Mouse (Mus musculus) splenic B cell, adult 2 months (primary cell): ENCODE results near the gene Fam162a.
"Not testable (repeated sequence)": the region's sequence is repeated elsewhere in the genome, so short reads cannot be mapped to it uniquely, and the experiment has no call there.

ENCODE experiments used
- DNase-seq: peaks from one replicate; pipeline ENCODE4 v3.0.0-alpha.2; 2011; ENCODE audit warnings: low read depth, low spot score
- H3K27me3 ChIP-seq: 2 replicates; pipeline ENCODE4 v1.6.1; 2012; ENCODE audit warnings: mild to moderate bottlenecking, low read length, moderate library complexity, mixed read lengths; ENCODE audit not compliant: control insufficient read depth, poor library complexity, insufficient read depth, severe bottlenecking
- H3K36me3 ChIP-seq: 2 replicates; pipeline ENCODE4 v1.6.1; 2012; ENCODE audit warnings: mild to moderate bottlenecking, low read length, moderate library complexity, mixed read lengths; ENCODE audit not compliant: control insufficient read depth, poor library complexity, insufficient read depth, severe bottlenecking

Fam162a gene

DNA sequence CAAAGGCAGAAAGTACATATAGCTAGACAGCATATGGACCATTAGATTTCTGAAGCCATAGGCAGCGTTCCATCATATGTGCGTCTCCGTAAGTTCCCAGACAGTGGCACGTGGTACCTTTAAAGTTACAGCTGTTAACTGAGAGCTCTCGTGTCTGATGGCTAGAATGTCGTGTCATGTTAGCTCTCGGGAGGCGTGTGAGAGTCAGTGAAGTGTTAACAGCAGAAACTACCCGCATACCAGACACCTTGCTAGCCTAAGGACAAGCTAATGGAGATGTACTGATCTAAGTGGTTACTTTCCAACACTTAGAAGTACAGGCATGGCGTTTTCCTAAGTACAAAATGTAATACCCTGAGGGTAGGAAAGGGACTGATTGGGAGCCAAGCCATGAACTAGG lies 28.3 kb downstream of the Fam162a start:
- H3K27me3 ChIP-seq = no peaks in the 10 kb centered on the region
- no peak for DNase-seq

DNA sequence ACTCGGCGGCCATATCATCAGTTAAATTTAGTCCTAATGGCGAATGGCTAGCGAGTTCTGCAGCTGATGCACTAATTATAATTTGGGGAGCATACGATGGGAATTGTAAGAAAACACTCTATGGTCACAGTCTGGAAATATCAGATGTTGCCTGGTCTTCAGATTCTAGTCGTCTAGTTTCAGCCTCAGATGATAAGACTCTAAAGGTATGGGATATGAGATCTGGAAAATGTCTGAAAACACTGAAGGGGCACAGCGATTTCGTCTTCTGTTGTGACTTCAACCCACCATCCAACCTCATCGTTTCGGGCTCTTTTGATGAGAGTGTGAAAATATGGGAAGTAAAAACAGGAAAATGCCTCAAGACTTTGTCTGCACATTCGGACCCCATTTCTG lies 29.8 kb downstream of the Fam162a start:
- DNase-seq = no peak
- Histone ChIP-seq H3K27me3 (no peaks in the 10 kb centered on the region), H3K36me3 (no peaks in the 10 kb centered on the region; the same call in none of the 2 replicates)

More for the DNA sequence above, 28.3 kb downstream of the Fam162a start:
- H3K36me3 ChIP-seq = peaks cover 2% of the 10 kb centered on the region

DNA sequence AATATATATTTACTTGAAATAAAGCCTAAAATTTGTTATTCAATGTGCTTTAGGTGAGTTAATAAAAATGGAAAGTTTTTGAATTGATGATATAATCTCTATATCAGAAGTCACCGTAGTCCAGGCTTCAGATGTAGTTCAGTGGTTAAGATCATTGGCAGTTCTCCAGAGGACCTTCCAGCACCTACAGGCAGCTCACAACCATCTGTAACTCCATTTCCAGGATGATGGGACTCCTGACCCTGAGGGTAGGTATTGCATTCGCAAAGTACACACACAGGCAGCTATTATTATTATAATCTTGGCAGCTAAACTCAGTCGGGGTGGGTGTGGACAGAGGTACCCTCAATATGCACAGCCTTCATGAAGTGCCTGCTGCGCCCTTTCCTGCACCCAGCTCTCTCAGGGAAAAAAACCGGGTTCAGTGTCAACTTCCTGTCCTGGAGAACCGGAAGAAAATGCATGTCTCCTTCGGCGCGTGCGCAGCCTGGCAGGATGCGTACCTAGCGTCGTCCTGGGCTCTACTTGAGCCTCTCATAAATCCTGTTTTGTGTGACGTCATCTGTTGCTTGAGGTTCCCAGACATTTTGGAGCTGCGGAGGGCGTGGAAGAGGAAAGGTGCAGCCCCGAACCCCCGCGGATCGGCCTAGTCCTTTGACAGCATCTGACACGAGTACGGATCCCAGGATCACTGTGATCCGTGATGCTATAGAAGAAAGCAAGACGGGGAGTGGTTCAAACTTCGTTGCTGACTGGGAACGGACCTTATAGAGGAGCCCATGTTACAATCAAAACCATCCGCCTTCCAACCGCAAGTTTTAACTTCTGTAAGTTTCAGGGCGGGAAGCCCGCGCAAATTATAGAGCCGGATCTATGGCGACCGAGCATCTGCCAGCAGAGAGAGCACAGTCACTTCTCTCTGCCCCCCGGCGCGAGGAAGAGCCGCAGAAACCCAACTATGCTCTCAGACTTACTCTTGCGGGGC lies 30.5 kb downstream of the Fam162a start, which contains the start of gene Wdr5b:
Gene Wdr5b (plus strand): TSS at position 551 of the 985 bp plus-strand sequence.
- no peaks in the 10 kb centered on the region; the same call in 1 of the 2 replicates for H3K36me3 ChIP-seq
- DNase-seq = peak; percentile 97
- H3K27me3 ChIP-seq = no peaks in the 10 kb centered on the region

DNA sequence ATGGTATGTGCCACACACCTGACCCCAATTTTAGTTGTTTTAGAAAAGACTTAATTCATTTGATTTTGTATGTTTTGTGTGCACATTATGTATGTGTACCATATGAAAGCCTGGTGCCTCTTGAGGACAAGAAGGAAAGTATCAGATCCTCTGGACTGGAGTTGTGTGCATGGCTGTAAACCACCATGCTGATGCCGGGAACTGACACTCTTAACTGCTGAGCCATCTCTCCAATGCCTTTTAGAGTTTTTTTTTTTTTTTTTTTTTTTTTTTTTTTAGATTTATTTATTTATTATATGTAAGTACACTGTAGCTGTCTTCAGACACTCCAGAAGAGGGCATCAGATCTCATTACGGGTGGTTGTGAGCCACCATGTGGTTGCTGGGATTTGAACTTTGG lies 43.3 kb downstream of the Fam162a start:
- not testable (repeated sequence) for H3K27me3 ChIP-seq, DNase-seq

DNA sequence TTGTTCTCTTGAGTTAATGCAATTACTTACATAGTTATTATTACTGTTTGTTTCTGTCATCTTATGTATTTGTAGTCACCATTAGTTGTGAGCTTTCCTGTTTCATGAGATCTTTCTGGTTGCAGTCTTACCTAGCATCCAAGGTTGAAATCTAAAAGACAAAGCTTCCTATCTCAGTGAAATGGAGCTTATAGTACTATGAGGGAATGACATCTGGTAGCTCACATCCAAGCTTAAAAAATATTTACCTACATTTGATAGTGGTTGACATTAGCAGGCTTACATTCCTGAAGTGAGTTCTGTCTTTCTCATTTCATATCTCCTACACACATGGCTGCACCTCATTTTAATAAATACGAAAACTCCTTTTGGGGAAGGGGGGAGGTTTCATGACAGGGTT lies 55.1 kb downstream of the Fam162a start:
- no peaks in the 10 kb centered on the region for H3K27me3 ChIP-seq
- H3K36me3 ChIP-seq = peaks cover 14% of the 10 kb centered on the region
- no peak for DNase-seq

More for the DNA sequence above, 43.3 kb downstream of the Fam162a start:
- H3K36me3 ChIP-seq = peaks cover 14% of the 10 kb centered on the region

DNA sequence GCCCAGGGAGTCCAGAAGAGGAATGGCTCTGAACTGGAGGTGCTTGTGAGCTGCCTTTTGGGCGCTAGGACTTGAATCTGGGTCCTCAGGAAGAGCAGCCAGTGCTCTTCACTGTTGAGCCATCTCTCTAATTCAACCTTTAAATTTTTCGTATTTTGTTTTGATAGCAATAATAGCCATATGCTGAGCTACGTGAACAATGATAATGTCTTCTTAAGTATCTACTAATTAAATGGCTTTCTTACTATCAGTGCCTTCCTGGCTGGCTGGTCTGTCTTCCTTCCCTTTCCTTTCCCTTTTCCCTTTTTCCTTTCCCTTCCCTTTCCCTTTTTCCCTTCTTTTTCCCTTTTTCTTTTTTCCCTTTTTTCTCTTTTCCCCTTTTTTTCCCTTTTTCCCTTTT lies 63.0 kb downstream of the Fam162a start:
- Histone ChIP-seq H3K27me3 (no peaks in the 10 kb centered on the region), H3K36me3 (peaks cover 9% of the 10 kb centered on the region)
- DNase-seq = no peak

DNA sequence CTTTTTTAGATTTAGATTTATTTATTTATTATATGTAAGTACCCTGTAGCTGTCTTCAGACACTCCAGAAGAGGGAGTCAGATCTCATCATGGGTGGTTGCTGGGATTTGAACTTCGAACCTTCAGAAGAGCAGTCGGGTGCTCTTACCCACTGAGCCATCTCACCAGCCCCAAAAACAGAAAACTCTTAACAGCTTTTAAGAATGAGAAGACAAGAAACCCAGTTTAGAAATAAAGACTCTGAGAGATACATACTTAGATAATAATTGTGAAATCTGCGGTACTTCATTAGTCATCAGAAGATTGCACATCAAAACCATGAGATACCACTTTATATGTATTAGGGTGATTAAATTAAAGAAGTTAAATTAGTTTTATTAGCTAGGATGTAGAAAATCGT lies 72.5 kb downstream of the Fam162a start:
- DNase-seq, H3K27me3 ChIP-seq, H3K36me3 ChIP-seq: not testable (repeated sequence)
